Mouse (Mus musculus): ENCODE data around the gene Mmp14.

Gene Mmp14

DNA sequence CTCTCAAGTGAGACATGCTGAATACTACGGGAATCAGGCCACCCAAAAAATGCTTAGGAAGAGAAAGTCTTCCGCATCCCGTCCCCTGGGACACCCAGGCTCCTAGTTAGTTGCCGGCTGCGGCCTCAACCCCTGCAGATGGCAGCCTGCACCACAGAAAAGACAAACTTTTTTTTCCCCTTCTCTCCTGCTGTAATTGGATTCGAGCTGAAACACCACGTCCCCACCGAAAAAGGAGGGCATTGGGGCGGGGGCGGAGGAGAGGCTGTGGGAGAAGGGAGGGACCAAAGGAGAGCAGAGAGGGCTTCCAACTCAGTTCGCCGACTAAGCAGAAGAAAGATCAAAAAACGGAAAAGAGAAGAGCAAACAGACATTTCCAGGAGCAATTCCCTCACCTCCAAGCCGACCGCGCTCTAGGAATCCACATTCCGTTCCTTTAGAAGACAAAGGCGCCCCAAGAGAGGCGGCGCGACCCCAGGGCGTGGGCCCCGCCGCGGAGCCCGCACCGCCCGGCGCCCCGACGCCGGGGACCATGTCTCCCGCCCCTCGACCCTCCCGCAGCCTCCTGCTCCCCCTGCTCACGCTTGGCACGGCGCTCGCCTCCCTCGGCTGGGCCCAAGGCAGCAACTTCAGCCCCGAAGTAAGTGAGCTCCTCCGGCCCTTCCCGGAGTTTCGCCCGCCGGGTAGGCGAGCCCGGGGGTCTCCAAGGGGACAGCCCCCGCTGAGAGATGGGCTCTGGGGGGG, at the start of gene Mmp14:
Gene Mmp14, plus strand, starts transcription at position 279 of the 744 bp plus-strand sequence.
- DNase-seq, result no peak

DNA sequence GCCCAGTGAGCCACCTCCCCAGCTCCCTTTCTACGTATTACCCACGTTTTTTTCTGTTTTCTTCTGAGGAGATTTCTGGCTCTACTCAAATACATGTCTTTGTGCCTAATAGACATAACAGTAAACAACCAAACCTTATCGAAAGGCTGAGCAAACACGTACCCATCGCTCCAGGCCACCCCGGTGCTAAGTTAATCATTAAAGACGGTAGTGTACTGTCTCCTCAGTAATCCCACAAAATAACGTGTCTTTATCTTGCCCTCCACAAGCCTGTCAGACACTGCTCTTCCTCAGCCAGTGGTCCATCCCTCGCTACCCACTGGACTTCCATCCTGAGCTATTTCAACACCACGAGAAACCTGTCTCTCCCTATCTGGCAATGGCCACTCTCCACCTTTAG, 49.6 kb upstream of the Mmp14 start:
- DNase-seq, result no peak

DNA sequence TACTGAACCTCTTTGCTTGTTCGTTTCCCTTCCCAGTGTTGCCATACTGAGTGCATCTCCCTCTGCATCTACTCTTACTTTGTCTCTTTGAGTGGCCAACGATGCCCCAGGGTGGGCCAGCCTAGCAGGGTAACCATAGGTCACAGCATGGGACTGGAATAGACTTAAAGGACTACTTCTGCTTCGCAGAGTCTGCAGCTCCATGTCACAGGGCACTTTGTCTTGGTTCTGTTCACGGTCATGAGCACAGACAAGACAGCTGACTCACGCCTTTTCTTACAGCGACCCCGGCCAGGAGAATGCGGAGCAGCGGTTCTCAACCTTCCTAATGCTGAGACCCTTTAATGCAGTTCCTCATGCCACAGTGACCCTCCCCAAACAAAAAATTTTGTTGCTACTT, 48.8 kb upstream of the Mmp14 start:
- no peak for DNase-seq

DNA sequence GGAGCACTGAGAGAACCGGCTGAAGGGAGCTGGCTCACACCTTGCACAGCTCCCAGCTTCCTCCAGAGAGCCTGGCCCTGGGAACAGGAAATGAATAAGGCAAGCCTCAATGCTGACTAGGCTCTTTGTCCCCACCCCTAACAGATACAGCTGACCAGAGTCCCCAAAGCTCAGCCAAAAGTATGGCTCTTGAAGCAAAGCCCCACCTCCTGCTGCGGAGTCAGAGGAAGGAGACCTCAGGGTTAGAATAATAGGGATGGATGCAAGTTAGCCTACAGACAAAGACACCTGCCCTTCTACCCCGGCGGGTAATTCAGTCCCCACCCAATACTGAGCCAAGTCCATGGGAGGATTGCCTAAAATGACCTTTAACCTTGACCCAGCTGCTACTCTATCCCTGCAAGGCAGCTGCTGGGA, 48.0 kb upstream of the Mmp14 start:
- no peak for DNase-seq

DNA sequence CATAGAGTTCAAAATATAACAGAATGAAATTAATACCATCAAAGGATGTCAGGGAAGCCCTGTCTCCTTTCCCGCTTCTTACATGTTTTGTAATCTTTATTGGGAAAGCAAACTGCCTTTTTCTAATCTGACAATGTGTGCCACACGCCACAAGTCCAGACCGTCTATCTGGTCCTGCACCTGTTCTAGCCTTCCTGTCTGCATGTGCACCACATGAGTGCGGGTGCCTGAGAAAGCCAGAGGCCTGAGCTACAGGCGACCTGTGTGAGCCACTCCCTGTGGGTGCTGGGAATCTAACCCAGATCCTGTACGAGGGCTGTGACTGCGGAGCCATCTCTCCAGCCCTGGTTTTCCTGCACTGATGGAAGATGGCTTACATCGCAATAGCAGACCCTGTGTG, 47.0 kb upstream of the Mmp14 start:
- no peak for DNase-seq

DNA sequence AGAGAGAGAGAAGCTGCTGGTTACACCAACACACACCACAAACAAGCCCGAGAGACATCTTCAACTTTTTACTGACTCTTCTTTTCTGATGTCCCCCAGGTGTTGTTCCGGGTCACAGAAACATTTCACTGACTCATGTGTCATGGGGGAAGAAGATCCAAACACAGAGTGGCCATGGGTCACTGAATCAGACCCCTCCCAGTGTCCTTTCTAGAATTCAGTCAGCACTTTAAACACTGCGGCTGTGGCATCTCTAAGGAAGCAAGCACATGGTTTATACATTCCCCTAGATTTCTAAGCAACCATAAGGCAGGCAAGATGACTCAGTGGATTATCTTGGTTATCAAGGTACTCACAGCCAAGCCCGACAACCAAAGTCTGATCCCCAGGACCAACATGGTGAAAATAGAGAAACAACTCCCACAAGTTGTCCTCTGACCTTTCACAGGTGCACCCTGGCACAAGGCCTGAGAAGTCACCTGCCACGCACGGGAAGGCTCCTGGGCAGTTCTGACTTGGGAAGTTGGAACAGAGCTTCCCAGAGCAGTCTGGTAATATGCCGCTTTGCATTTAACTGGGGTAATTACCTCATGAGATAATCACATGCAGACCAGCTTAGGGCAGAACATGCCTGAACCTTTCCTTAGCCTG, 45.3 kb upstream of the Mmp14 start:
- DNase-seq, result no peak

DNA sequence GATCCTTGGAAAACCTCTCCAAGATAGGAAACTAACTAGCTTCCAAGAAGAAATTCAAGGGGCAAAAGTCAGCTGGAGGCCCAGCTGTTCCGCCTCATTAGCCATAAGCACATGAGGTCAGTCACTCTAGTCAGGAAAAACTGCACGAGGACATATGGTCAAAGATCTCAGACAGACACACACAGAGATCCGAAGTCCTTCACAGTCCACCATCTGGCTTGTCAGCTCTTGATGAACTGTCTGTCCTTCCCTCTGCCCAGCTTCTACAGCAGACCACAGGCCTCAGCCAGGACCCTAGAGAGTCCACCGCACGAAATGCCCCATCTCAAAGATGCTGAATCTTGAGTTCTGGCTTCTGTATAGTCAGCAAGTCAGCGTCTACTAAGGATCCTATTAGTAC, 43.9 kb upstream of the Mmp14 start:
- no peak for DNase-seq

DNA sequence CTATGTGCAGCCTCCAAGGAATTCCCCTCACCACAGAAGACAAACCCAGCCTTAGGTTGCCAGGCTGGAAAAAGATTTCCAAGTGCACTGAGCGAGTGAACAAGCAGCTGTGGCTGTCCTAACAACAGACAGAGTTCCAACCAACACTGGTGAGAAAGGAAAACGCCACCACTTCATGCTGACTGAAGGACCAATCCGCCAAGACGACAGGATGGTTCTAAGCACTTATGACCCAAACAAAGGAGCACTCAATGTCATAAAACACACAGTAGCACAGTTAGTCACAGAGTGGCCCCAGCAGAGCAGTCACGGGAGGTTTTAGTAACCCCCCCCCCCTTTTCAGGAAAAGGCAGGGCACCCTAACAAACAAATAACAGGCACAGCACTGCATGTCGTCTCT, 40.6 kb upstream of the Mmp14 start:
- no peak for DNase-seq

DNA sequence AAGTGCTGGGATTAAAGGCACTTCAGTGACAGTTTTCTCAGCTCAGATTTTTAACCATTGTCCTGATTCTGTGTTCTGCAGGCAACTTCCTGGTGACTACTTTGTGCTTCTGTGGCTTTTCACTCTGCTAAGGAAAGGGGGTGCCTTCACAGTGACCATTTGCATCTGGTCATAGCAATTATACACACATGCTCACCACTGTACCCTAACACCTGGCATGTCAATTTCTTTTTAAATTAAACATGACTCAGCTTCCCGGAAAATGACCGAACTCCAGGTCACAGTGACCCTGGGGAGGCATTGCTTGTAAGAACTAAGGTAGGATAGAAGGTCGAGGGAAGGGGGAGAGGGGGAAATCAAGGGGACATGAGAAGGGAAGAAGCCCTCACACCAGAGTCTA, 37.6 kb upstream of the Mmp14 start:
- DNase-seq, result no peak

DNA sequence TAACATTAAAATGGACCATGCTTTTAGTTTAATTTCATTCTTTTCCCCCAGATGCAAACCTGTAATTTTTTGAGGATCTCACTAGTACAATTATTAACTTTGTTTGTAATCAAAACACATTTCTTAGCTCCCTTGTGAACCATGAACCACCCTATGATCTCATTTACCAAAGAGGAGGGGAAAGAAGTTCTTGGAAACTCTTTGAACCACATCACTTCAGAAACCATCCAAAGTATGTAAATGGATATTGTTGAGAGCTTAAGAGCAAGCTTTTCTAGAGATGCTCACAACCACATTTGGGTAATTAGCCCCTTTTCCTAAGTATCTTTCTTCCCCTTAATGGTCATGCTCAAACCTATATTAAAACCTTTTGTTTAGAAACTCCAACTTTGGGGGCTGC, 37.1 kb upstream of the Mmp14 start:
- no peak for DNase-seq

DNA sequence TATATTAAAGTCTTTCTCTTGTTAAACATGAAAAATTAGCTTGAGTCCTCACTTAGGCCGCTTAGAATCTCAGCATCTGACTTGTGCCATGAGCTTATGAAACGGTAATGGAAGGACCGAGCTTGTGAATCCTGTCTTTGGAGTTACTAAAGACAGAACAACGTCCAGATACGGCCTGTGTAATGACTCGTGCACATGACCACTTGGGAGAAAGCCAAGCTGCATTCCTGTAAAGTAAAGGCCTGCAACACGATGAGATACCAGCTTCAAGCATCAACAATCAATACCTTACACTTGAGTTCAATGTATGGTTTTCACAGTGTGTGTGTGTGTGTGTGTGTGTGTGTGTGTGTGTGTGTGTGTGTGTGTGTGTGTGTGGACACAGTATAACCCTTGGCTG, 34.7 kb upstream of the Mmp14 start:
- no peak for DNase-seq

DNA sequence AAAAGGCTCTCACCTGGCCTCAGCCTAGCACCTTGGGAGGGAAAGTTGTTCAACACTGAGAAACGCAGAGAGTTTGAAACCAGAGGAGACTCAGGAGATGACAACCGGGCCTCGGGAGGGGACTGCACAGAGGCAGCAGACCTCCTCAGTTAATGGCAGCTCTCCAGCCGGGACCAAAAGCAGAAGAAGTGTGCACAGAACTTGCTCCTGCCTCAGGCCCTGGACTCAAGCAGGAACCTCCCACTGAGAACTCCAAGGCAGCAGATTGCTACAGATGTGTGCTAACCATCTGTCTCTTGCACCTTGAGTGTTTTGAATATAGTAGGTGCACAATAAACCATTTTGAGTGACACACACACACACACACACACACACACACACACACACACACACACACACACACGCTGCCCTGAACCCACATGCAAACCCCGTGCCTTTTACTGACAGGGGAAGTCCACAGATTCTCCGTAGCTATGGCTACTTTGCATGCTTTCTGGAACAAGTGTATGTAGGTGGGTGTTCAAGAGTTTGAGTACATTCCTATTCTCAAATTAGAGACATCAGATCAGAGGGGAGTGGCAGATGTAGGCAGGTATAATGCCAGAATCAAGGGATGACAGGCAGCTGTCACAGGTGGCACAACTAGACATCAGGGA, 33.4 kb upstream of the Mmp14 start:
- DNase-seq, result no peak

DNA sequence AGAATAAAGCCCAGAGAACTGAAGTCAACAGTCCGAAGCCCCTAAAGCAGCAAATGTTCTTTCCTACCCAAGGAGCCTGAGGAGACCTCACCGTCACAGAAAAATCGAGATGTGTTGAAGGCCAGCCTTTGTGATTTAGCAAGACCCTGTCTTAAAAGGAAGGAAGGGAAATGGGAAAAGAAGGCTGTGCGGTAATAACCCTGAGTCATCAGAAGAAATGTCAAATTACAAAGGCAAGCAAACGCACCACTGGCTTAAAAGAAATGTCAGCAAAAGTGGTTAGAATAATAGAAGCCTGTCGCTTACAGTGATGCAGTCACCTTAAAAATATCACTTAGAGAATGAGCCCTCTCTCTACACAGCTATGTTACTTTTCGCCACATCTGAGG, 32.9 kb upstream of the Mmp14 start:
- no peak for DNase-seq

DNA sequence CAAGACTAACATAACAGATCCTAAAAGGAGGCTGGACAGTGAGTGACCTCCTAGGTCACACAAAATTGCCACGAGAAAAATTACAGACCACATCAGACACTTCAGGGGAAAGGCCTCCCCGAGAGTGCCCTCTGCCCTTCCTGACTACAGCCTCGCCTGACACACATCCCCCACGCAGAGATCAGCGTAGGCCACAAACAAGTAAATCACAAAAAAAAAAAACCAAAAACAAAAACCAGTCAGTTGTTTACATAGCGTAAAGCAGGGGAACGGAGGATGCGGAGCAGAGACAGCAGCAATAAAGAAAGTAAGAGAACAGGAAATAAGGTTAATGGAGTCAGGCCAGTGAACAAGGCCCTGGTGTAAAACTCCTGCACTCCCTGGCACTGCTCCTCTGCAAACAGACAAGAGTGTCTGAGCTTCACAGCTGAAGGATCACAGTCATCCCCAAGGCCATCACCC, 32.5 kb upstream of the Mmp14 start:
- no peak for DNase-seq

DNA sequence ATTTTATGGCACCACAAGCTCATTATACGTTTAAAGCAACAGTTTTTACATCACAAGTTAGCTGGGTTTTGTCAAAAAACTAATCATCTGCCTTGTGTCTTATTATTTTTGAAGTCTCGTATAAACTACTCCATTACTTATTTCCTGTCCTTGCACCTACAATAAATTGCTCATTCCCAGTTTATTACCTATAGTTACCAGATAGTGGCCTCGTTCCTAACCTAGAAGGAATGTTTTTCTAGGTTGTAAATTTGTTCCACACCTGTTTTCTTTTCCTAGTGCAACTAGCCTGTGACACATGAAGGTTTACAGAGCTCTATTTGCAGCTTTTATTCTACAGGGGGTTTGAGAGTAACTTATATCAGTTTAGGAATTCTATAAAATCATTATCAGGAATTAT, 29.7 kb upstream of the Mmp14 start:
- no peak for DNase-seq

DNA sequence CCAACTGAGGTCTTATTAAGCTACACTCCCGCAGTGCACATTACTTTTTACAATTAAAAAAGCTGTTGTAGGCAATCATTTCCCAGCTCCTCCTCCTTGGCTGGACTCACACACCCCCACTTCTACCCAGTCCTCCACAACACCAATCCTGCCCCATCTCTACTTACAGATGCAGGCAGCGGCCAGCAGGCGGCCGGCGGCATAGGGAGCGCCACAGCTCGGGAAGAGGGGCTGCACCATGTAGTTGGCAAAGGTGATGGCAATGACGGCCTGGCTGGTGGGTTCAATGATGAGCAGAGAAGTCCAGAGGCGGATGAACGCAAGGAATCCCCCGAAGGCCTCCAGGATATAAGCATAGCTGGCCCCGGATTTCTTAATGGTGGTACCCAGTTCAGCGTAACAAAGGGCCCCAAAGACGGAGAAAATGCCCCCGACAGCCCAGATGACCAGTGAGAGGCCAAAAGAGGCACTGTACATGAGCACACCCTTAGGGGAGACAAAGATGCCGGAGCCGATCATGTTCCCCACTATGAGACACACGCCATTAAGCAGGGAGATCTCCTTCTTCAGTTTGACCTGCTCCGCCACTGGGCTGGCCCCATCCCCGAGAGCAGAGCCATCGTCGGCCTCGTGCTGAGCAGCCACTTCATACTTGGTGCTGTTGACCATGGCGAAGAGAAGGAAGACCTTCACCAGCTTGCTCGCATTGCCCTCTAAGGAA, 22.9 kb upstream of the Mmp14 start:
- DNase-seq, result no peak

DNA sequence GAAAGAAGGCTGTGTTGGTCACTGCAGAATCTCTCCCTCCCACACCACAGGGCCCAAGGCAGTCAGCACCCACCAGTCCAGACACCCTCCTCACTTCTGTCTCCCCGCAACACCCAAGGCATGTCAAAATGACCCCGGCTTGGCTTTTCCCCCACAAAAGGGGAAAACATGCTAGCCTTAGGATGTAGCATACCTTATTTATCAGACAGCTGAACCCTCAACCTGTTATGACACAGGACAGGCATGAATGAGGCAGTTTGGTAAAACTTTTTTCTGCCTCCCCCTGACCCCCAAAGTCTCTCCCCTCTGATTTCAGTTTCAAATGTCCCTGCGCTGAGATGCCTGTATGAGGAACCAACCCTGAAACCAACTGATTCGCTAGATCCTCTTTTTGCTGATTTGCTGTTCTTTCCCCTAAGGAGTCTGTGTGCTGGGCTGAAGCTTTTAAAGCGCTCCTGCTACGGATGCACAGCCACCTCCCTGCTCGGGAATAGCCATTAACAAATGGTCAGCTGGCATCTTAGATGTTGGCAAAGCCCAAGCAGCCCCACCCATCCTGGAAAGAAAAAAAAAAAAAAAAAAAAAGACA, 22.3 kb upstream of the Mmp14 start:
- DNase-seq, result peak in 1 of 2 experiments; percentile 16

DNA sequence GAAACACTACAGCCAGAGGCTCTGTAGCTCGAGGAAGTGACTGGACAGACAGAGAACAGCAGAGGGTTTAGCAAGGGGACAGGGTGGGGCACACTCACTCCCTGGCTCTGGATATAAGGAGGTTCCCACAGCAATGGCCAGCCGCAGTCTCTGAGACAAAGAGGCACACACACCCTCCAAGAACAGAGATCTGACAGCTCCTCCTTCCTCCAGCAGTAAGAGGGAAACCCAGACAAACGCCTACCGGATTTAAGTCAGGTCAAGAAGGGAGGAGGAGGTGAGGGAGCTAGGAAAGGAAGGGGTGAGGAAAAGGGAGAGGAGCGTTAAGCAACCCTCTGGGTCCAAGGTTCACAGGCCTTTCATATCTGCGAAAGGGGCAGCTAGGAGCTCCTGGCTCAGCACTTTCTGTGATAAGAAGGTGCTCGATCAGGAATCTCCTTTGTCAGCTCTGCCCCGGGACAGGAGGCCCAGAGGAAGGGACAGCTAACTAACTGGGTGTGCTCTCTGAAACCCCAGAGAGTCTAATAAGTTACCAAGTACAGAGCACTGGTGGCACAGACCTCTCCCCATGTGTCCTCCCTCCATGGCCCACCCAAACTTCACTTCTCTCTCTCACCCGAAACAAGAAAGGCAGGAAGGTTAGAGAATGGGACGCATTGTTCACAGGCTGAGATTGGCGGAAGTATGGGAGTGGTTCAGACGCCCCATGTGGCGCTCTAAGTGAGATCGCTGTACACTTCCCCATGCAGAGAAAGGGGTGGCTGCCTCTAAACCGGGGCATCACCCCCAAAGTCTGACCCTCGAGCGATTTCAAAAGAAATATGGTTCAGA, 21.2 kb upstream of the Mmp14 start:
- DNase-seq, result peak in 1 of 2 experiments; percentile 14

DNA sequence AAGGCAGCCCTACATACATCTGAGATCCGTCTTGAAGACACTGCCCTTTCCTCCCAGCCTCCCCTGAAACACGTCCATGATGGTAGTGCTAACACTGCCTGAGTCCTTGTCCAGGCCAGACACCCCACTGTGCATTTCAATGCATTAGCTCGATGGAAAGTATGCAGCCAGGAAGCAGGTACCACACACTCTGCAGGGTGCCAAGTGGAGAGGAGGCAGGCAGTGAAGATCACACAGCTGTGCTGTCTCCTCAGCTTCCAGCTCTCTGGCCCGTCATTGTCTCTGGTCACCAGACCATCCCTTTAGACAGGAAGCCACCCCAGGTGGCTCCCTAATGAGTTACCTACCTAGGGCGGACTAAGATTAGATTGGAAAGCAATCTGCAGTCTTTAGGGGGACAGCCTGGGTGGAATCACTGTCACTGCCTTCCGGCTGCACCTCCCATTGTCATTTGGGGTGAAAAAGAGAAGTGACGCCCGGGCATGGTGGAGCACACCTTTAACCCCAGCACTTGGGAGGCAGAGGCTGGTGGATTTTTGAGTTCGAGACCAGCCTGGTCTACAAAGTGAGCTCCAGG, 19.3 kb upstream of the Mmp14 start:
- DNase-seq, result no peak

DNA sequence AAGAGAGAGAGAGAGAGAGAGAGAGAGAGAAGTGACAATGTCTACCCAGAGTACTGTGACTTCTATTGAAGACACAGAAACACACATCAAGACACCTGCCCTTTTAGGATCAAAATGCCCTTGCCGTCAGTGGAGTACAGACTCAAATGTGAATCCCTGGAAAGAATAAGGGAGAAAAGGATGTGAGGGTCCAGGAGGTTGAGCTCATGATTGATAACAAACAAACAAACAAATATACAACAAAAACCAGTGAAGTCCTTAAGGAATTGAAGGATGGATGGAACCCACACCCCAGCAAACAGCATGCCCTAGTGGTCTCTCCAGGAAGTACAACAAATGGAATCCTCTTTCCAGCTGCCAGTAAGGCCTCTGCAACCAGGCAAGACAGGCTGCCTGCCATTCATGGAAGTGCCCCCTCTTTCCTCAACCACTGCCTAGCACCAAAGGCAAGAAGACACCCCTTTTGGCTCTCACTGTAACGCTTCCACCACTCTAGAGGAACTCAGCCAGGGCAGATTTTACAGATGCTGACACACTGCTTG, 18.7 kb upstream of the Mmp14 start:
- DNase-seq, result no peak

Data from spleen, adult 18-20 months (tissue).